In the genomic region with DNA sequence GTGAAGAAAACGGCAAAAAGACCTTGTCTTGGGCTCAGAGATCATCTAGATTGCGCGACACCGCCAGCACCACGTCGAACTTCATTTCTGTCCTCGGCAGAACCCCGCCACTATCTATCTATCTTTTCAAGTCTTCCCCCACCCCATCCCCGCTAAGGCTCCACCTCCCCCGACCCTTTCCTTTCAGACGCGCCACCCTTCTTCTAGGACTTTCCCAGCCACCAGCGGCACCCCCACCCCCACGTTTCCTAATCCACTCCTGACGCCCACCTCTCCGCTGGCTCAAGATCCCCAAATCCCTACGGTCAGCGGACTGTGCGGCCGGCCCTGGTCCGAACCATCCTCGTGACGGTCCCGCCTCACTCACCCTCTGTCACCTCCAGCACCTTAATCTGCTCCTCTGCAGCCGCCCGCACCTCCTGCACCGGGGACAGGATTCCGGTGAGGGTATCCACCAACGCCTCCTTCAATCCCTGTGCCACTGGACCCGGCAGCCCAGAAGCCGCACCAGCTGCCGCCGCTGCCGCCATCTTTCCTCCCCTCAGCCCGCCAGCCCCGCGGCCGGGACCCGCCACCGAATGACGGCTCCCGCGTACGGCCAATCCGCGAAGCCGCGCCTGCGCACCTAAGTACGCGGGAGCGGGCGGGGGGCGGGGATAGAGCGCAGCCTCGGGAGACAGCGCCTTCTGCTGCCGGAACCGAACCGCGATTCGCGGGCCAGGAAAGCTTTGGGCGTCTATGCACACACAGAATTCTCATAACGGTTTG, we compare ENCODE assay signal across 8 mouse cellular contexts. TPM values are rescaled to one million over a fixed set of nuclear protein-coding genes. Genes with fewer than 3 reads are reported as not detected.
DNase-seq lines count a peak whose midpoint lies in the region; ATAC-seq and TF ChIP-seq lines count a peak whose summit lies in the region.

A gene (minus strand): TSS at position 599 of the 768 bp plus-strand sequence.

- H3K27ac ChIP-seq in embryonic facial prominence, embryonic 14.5 days (replicated peaks; ENCODE audit: low read depth, low read length) = peak within 1 kb of the TSS; percentile 88
- H3K27ac ChIP-seq in heart, adult 2 months = peak within 1 kb of the TSS; percentile 85
- peak within 1 kb of the TSS; percentile 88 for H3K27ac ChIP-seq in limb, embryonic 13.5 days
- H3K27ac ChIP-seq in midbrain, embryonic 16.5 days (ENCODE audit: low read length) = peak within 1 kb of the TSS; percentile 89

- H3K36me3 ChIP-seq in embryonic facial prominence, embryonic 14.5 days (ENCODE audit: control insufficient read depth, insufficient read depth, low read length) = peaks cover 20% of the 10 kb centered on the region; the same call in 1 of the 2 replicates
- H3K36me3 ChIP-seq in heart, adult 2 months (ENCODE audit: control insufficient read depth, insufficient read depth, low read length) = peaks cover 9% of the 10 kb centered on the region
- peaks cover 16% of the 10 kb centered on the region for H3K36me3 ChIP-seq in limb, embryonic 13.5 days
- H3K36me3 ChIP-seq in midbrain, embryonic 16.5 days (ENCODE audit: control insufficient read depth, insufficient read depth, low read length) = peaks cover 2% of the 10 kb centered on the region; the same call in 1 of the 2 replicates

- peak within 1 kb of the TSS; percentile 57 for H3K4me2 ChIP-seq in embryonic facial prominence, embryonic 14.5 days (ENCODE audit: low read depth, low read length)
- peak within 1 kb of the TSS; percentile 71 for H3K4me2 ChIP-seq in limb, embryonic 13.5 days (replicated peaks)
- H3K4me2 ChIP-seq in midbrain, embryonic 16.5 days (ENCODE audit: low read length) = peak within 1 kb of the TSS; percentile 75

- H3K27me3 ChIP-seq in embryonic facial prominence, embryonic 14.5 days (replicated peaks; ENCODE audit: control insufficient read depth, insufficient read depth, low read length) = no peaks in the 10 kb centered on the region
- H3K27me3 ChIP-seq in heart, adult 2 months (ENCODE audit: control insufficient read depth, insufficient read depth, low read length) = no peaks in the 10 kb centered on the region
- H3K27me3 ChIP-seq in limb, embryonic 13.5 days = no peaks in the 10 kb centered on the region
- no peaks in the 10 kb centered on the region for H3K27me3 ChIP-seq in midbrain, embryonic 16.5 days (ENCODE audit: control insufficient read depth, insufficient read depth, low read depth, low read length)

- peak within 1 kb of the TSS; percentile 98 for H3K4me3 ChIP-seq in embryonic facial prominence, embryonic 14.5 days (ENCODE audit: low read depth, low read length)
- H3K4me3 ChIP-seq in heart, adult 2 months = peak within 1 kb of the TSS; percentile 96
- peak within 1 kb of the TSS; percentile 92 for H3K4me3 ChIP-seq in limb, embryonic 13.5 days
- H3K4me3 ChIP-seq in midbrain, embryonic 16.5 days (ENCODE audit: low read depth, low read length) = peak within 1 kb of the TSS; percentile 77

- TF ChIP-seq CTCF in heart, adult 2 months (IDR thresholded peaks at IDR 0.05) = peak; percentile 92

- TF ChIP-seq POLR2A in heart, adult 2 months (IDR thresholded peaks at IDR 0.05; ENCODE audit: insufficient read depth, low read depth, low read length) = peak; percentile 70

- peak; percentile 96 for ATAC-seq in embryonic facial prominence, embryonic 14.5 days (ENCODE audit: low read depth)
- ATAC-seq in limb, embryonic 13.5 days (ENCODE audit: low FRiP score, low read depth) = peak; percentile 94
- ATAC-seq in midbrain, embryonic 16.5 days = peak; percentile 96

- WGBS in embryonic facial prominence, embryonic 14.5 days = under 1% methylated on average over 46 of the region's 65 CpGs
- under 1% methylated on average over 65 of the region's 65 CpGs for whole genome bisulfite sequencing in heart, adult 2 months
- under 1% methylated on average over 65 of the region's 65 CpGs for WGBS in limb, embryonic 13.5 days
- WGBS in midbrain, embryonic 16.5 days = under 1% methylated on average over 65 of the region's 65 CpGs

- intact Hi-C loops in heart, adult 2 months (cut with DNase I) = loop anchor here (2.0 to 5.0 kb wide), 2 partner anchors 15 to 48 kb away; no protein-coding TSS in a partner anchor

- peak within 1 kb of the TSS; percentile 93 for H3K9ac ChIP-seq in embryonic facial prominence, embryonic 14.5 days (ENCODE audit: low read depth, low read length)
- peak within 1 kb of the TSS; percentile 87 for H3K9ac ChIP-seq in heart, adult 2 months (ENCODE audit: low read depth, low read length)
- H3K9ac ChIP-seq in limb, embryonic 13.5 days = peak within 1 kb of the TSS; percentile 94
- peak within 1 kb of the TSS; percentile 80 for H3K9ac ChIP-seq in midbrain, embryonic 16.5 days (ENCODE audit: low read depth, low read length)

- TF ChIP-seq EP300 in heart, adult 2 months (IDR thresholded peaks at IDR 0.05; ENCODE audit: insufficient read depth, low read depth, low read length) = 0 out of 2 replicates have a peak, but pooled peaks have one; percentile 46

- H3K4me1 ChIP-seq in embryonic facial prominence, embryonic 14.5 days (ENCODE audit: control insufficient read depth, insufficient read depth, low read length) = peaks cover 11% of the 10 kb centered on the region
- peaks cover 5% of the 10 kb centered on the region for H3K4me1 ChIP-seq in heart, adult 2 months (ENCODE audit: control insufficient read depth, insufficient read depth, low read length)
- H3K4me1 ChIP-seq in limb, embryonic 13.5 days = peaks cover 43% of the 10 kb centered on the region
- peaks cover 27% of the 10 kb centered on the region for H3K4me1 ChIP-seq in midbrain, embryonic 16.5 days (ENCODE audit: control insufficient read depth, insufficient read depth, low read length)

- DNase-seq in 3T3-L1 (ENCODE audit: low read depth, low spot score) = peak; percentile 90
- peak; percentile 84 to 91 for DNase-seq in adrenal gland, postnatal 4 days (ENCODE audit: low spot score in 2 of 2)
- peak; percentile 96 for DNase-seq in embryonic facial prominence, embryonic 14.5 days (ENCODE audit: low spot score)
- peak; percentile 94 to 95 for DNase-seq in heart, adult 2 months
- peak; percentile 85 to 91 for DNase-seq in kidney, adult 8-10 months
- peak; percentile 75 to 91 for DNase-seq in spleen, postnatal 10 days (ENCODE audit: low spot score in 2 of 2)

- H3K79me2 ChIP-seq in heart, adult 2 months (replicated peaks; ENCODE audit: control insufficient read depth, insufficient read depth, low read length) = peaks cover 6% of the 10 kb centered on the region

- no peaks in the 10 kb centered on the region for H3K9me3 ChIP-seq in embryonic facial prominence, embryonic 14.5 days (ENCODE audit: control insufficient read depth, low read length)
- H3K9me3 ChIP-seq in limb, embryonic 13.5 days = no peaks in the 10 kb centered on the region
- no peaks in the 10 kb centered on the region for H3K9me3 ChIP-seq in midbrain, embryonic 16.5 days (replicated peaks; ENCODE audit: control insufficient read depth, low read length, poor library complexity, severe bottlenecking)

RNA-seq across cellular contexts. Expression of the gene that starts here (rescaled TPM):
- total RNA-seq in adrenal gland, postnatal 4 days (2021) = 100 to 1,000 TPM; 125 to 136 TPM
- 103 and 108 TPM in 2 replicates for polyA plus RNA-seq in embryonic facial prominence, embryonic 14.5 days (2014; fragmentation: Nextera tagmentation; extraction: Ambion mirVana)
- 10 to 100 TPM; 31.9 to 35.3 TPM for total RNA-seq in heart, adult 2 months (2021)
- polyA plus RNA-seq in heart, adult 2 months (2012; rRNA removed) = 40.8 and 64.6 TPM in 2 replicates
- polyA plus RNA-seq in limb, embryonic 13.5 days (2015; fragmentation: Nextera tagmentation; extraction: Ambion mirVana) = 155 and 156 TPM in 2 replicates
- 111 and 112 TPM in 2 replicates for polyA plus RNA-seq in midbrain, embryonic 16.5 days (2015; fragmentation: Nextera tagmentation; extraction: Ambion mirVana)

Comparison
In these comparisons a context has a peak if more than half of its experiments do, and no peak if none do; other contexts are left out.
1. Peak in every context shown above with its lines: DNase-seq, ATAC-seq, H3K4me3 ChIP-seq and H3K27ac ChIP-seq.